Mouse (Mus musculus): ENCODE results near the gene Zc4h2. TPM values are rescaled to one million over a fixed set of nuclear protein-coding genes. Genes with fewer than 3 reads are reported as not detected.

Zc4h2 gene
- total RNA-seq (2021), result 10 to 100 TPM; 21.4 to 22.6 TPM

DNA sequence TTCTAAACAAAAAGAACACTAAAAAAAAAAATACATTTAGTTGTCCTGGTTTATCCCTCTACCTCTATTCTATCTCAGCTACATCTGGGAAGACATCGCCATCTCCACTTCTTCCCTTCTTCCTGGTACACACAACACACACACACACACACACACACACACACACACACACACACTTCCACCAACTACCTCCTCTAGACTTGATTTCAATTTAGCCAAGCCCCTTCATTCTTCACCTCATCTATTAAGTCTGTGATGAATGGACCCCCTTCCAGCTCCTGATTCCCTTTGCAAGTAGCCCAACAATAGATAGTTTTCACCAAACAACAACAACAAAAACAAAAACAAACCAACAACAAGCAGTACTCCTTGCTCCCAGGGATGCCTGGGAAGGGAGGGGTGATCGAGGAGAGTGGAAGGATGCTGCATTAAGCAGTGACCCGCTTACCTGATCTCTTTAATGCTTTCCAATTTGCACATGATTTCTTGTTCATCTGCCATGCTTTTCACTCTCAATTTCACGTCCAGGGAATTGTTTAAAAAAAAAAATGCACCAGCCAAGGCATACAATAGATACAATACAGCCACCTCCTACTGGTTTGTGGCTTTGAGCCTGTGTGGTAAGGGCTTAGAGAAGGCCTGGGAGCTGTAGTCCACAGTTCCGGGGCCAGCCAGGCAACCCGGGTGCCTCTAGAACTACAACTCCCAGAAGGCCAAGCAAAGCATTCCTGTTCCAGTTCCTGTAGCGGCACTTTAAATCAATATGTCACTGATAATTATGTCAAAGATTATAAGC, at the start of gene Zc4h2:
Zc4h2 (minus strand) TSS at position 706 of the 796 bp plus-strand sequence.
- intact Hi-C loops (cut with DNase I), result loop anchor here (5.0 kb wide), 1 partner anchor 216 kb away; the partner anchor contains the start of gene Amer1

DNA sequence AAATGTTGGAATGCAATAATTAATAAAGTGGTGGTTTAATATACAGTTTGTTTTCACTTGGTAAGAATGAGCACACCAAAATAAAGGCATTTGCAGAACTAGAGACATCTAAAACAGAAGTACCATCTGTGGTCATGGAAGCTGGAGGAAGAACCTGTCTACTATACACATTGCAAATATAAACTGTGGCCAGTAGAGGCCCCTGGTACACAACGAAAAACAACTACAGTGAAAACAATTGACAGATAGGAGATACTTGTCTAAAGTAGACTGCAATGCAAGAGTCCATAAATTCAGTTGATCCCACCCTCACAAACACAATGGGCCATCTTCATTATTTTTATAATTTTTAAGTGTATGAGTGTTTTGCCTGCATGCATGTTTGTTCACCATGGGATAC, 28.8 kb upstream of the Zc4h2 start:
- DNase-seq (ENCODE audit: low spot score in 2 of 2), result peak in 1 of 2 experiments; percentile 26
- intact Hi-C loops (cut with DNase I), result loop anchor here (5.0 kb wide), 1 partner anchor 265 kb away; no protein-coding TSS in a partner anchor

More for the DNA sequence above, at the start of gene Zc4h2:
- peak; percentile 79 to 91 for DNase-seq (ENCODE audit: low spot score in 2 of 2)

DNA sequence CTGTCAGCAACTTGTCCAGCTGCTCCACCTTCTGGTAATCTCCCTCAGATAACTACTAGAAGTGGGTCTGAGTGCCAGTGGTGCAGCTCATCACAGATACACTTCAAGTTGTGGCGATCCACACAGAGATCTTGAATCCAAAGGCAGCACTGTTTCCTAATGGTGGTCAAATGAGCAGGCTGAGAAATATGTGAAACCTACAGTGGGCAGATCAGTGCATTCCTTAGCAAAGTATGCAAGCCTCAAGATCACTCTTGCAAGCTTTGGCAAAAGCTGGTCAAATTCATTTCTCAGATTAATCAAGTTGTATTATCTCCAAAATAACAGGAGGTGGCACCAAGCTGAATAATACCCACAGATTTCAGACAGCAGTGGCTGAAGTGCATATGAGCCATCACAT, 23.9 kb upstream of the Zc4h2 start:
- no peak for DNase-seq (ENCODE audit: low spot score in 2 of 2)
- intact Hi-C loops (cut with DNase I), result no loop called here

DNA sequence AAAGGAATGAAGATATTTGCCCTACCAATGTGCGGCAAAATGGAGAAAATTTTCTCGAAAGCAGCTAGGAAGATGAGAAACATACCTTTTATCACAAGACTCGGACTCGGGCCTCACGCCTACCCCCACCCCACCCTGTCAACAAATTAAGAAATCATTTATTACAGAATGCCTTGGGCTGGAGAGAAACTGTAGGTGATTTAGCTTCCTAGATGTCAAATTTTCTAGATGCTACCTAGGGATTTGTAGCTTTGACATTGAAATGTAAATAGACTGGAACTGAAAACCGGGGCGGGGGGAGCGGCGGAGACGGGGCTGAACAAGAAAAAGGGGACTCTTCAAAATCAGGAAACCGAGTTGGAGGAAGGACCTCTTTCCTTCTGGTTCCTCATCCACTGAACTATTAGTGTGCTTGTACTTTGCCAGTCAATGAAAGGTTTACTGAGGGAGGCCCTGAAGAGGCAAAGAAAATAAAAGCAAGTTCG, 333 bp upstream of the Zc4h2 start:
- DNase-seq (ENCODE audit: low spot score in 2 of 2), result no peak
- intact Hi-C loops (cut with DNase I), result loop anchor here (5.0 kb wide), 1 partner anchor 216 kb away; the partner anchor contains the start of gene Amer1

DNA sequence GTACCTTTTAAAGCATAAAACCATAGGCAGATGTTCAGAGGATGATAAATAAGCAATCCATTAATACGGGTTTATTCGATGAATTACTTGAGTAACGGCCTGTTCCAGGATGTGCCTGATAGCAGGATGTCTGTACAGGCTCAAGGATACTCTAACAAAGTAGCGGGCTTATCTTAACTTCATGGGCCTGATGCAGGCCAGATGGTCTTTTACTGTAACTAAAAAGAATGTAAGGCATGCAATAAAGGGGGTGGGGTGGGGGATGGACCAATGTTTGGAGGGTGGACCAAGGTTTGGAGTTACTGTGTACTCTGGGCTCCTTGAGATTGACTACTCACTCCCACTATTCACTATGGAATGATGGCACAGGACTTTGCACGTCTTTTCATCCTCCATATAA, 57.7 kb downstream of the Zc4h2 start:
- no peak for DNase-seq (ENCODE audit: low spot score in 2 of 2)
- intact Hi-C loops (cut with DNase I), result no loop called here

Other genes with a start within 250 kb of the Zc4h2 start
- gene Amer1, start 213.6 kb downstream of the Zc4h2 start, total RNA-seq (2021), result 1 to 10 TPM; 5.3 to 6.1 TPM
- gene Asb12, start 100.5 kb downstream of the Zc4h2 start, total RNA-seq (2021), result not detected
- not detected for gene Pfn5, start 100.4 kb downstream of the Zc4h2 start, total RNA-seq (2021)
- gene Zc3h12b, start 53.2 kb upstream of the Zc4h2 start, total RNA-seq (2021), result 10 to 100 TPM; 29.7 to 31.9 TPM

All from left cerebral cortex, postnatal 25 days (tissue).